Mouse (Mus musculus): ENCODE results near the gene Anapc2. TPM values are rescaled to one million over a fixed set of nuclear protein-coding genes. Genes with fewer than 3 reads are reported as not detected.

The Anapc2 gene
- polyA plus RNA-seq, 1 experiment from 2014 or later, result 141 TPM

- no peak overlapping the region for H3K9ac ChIP-seq (ENCODE audit: low read depth, low read length)
- H3K4me1 ChIP-seq (ENCODE audit: control insufficient read depth, insufficient read depth, low read length), result peaks cover 9% of the 10 kb centered on the region
- H3K27me3 ChIP-seq (ENCODE audit: control insufficient read depth, insufficient read depth, low read depth, low read length), result no peaks in the 10 kb centered on the region; the same call in 1 of the 2 replicates
- H3K4me3 ChIP-seq (ENCODE audit: low read depth, low read length), result no peak overlapping the region
- no peak overlapping the region for H3K4me2 ChIP-seq (ENCODE audit: low read length)
- H3K36me3 ChIP-seq (ENCODE audit: control insufficient read depth, insufficient read depth, low read length), result no peaks in the 10 kb centered on the region
- 72% methylated on average over 6 of the region's 6 CpGs for WGBS
- no peak for ATAC-seq
- H3K9me3 ChIP-seq (replicated peaks; ENCODE audit: control insufficient read depth, low read length, poor library complexity, severe bottlenecking), result no peaks in the 10 kb centered on the region
- no peak overlapping the region for H3K27ac ChIP-seq (ENCODE audit: low read length)
These were observed 43.2 kb upstream of the Anapc2 start for GRCm38 (mm10) chr2:25228995-25229530.

GRCm38 (mm10) chr2:25229582-25229981 lies 42.7 kb upstream of the Anapc2 start:
- Histone ChIP-seq H3K27me3 (ENCODE audit: control insufficient read depth, insufficient read depth, low read depth, low read length) (peaks cover under 1% of the 10 kb centered on the region; the same call in 1 of the 2 replicates), H3K4me1 (ENCODE audit: control insufficient read depth, insufficient read depth, low read length) (peaks cover 9% of the 10 kb centered on the region), H3K4me2 (ENCODE audit: low read length) (no peak overlapping the region), H3K36me3 (ENCODE audit: control insufficient read depth, insufficient read depth, low read length) (no peaks in the 10 kb centered on the region), H3K9me3 (replicated peaks; ENCODE audit: control insufficient read depth, low read length, poor library complexity, severe bottlenecking) (no peaks in the 10 kb centered on the region), H3K4me3 (ENCODE audit: low read depth, low read length) (no peak overlapping the region), H3K27ac (ENCODE audit: low read length) (no peak overlapping the region), H3K9ac (ENCODE audit: low read depth, low read length) (no peak overlapping the region)
- WGBS, result 83% methylated on average over 5 of the region's 5 CpGs
- no peak for ATAC-seq

- WGBS, result 88% methylated on average over 7 of the region's 7 CpGs
These were observed 41.7 kb upstream of the Anapc2 start for GRCm38 (mm10) chr2:25230581-25230980.

GRCm38 (mm10) chr2:25231038-25231437 lies 41.2 kb upstream of the Anapc2 start:
- H3K4me1 ChIP-seq (ENCODE audit: control insufficient read depth, insufficient read depth, low read length), result peaks cover 4% of the 10 kb centered on the region; the same call in 1 of the 2 replicates
- H3K27me3 ChIP-seq (ENCODE audit: control insufficient read depth, insufficient read depth, low read depth, low read length), result peaks cover 7% of the 10 kb centered on the region; the same call in 1 of the 2 replicates
- no peak overlapping the region for H3K9ac ChIP-seq (ENCODE audit: low read depth, low read length)
- H3K4me3 ChIP-seq (ENCODE audit: low read depth, low read length), result no peak overlapping the region
- no peak overlapping the region for H3K27ac ChIP-seq (ENCODE audit: low read length)
- H3K36me3 ChIP-seq (ENCODE audit: control insufficient read depth, insufficient read depth, low read length), result no peaks in the 10 kb centered on the region
- no peak overlapping the region for H3K4me2 ChIP-seq (ENCODE audit: low read length)
- 57% methylated on average over 12 of the region's 12 CpGs for WGBS
- no peaks in the 10 kb centered on the region for H3K9me3 ChIP-seq (replicated peaks; ENCODE audit: control insufficient read depth, low read length, poor library complexity, severe bottlenecking)
- no peak for ATAC-seq

More at GRCm38 (mm10) chr2:25230581-25230980, 41.7 kb upstream of the Anapc2 start:
- no peak overlapping the region for H3K4me2 ChIP-seq (ENCODE audit: low read length)
- H3K4me1 ChIP-seq (ENCODE audit: control insufficient read depth, insufficient read depth, low read length), result peaks cover 6% of the 10 kb centered on the region
- H3K27ac ChIP-seq (ENCODE audit: low read length), result no peak overlapping the region
- H3K4me3 ChIP-seq (ENCODE audit: low read depth, low read length), result no peak overlapping the region
- H3K9me3 ChIP-seq (replicated peaks; ENCODE audit: control insufficient read depth, low read length, poor library complexity, severe bottlenecking), result no peaks in the 10 kb centered on the region
- no peaks in the 10 kb centered on the region for H3K36me3 ChIP-seq (ENCODE audit: control insufficient read depth, insufficient read depth, low read length)
- ATAC-seq, result no peak
- peaks cover 7% of the 10 kb centered on the region; the same call in 1 of the 2 replicates for H3K27me3 ChIP-seq (ENCODE audit: control insufficient read depth, insufficient read depth, low read depth, low read length)
- no peak overlapping the region for H3K9ac ChIP-seq (ENCODE audit: low read depth, low read length)

- H3K4me2 ChIP-seq (ENCODE audit: low read length), result no peak overlapping the region
- H3K36me3 ChIP-seq (ENCODE audit: control insufficient read depth, insufficient read depth, low read length), result no peaks in the 10 kb centered on the region
- H3K9me3 ChIP-seq (replicated peaks; ENCODE audit: control insufficient read depth, low read length, poor library complexity, severe bottlenecking), result no peaks in the 10 kb centered on the region
- ATAC-seq, result no peak
- H3K27me3 ChIP-seq (ENCODE audit: control insufficient read depth, insufficient read depth, low read depth, low read length), result peaks cover 7% of the 10 kb centered on the region; the same call in 1 of the 2 replicates
- H3K27ac ChIP-seq (ENCODE audit: low read length), result no peak overlapping the region
- 76% methylated on average over 4 of the region's 4 CpGs for WGBS
- H3K4me1 ChIP-seq (ENCODE audit: control insufficient read depth, insufficient read depth, low read length), result peaks cover 4% of the 10 kb centered on the region; the same call in 1 of the 2 replicates
- H3K4me3 ChIP-seq (ENCODE audit: low read depth, low read length), result no peak overlapping the region
- no peak overlapping the region for H3K9ac ChIP-seq (ENCODE audit: low read depth, low read length)
These were observed 38.9 kb upstream of the Anapc2 start for GRCm38 (mm10) chr2:25233421-25233820.

GRCm38 (mm10) chr2:25234050-25234449 lies 38.2 kb upstream of the Anapc2 start, which contains the start of gene Slc34a3:
Gene Slc34a3 (minus strand): TSS chr2:25234364.
- 90% methylated on average over 3 of the region's 3 CpGs for WGBS
- no peaks in the 10 kb centered on the region; the same call in 1 of the 2 replicates for H3K4me1 ChIP-seq (ENCODE audit: control insufficient read depth, insufficient read depth, low read length)
- H3K27me3 ChIP-seq (ENCODE audit: control insufficient read depth, insufficient read depth, low read depth, low read length), result peaks cover 7% of the 10 kb centered on the region; the same call in 1 of the 2 replicates
- H3K9ac ChIP-seq (ENCODE audit: low read depth, low read length), result no peak within 1 kb of the TSS
- no peaks in the 10 kb centered on the region for H3K36me3 ChIP-seq (ENCODE audit: control insufficient read depth, insufficient read depth, low read length)
- no peak within 1 kb of the TSS for H3K4me3 ChIP-seq (ENCODE audit: low read depth, low read length)
- H3K4me2 ChIP-seq (ENCODE audit: low read length), result no peak within 1 kb of the TSS
- H3K9me3 ChIP-seq (replicated peaks; ENCODE audit: control insufficient read depth, low read length, poor library complexity, severe bottlenecking), result no peaks in the 10 kb centered on the region
- no peak for ATAC-seq
- no peak within 1 kb of the TSS for H3K27ac ChIP-seq (ENCODE audit: low read length)

GRCm38 (mm10) chr2:25234551-25235220 lies 37.6 kb upstream of the Anapc2 start:
- peaks cover 7% of the 10 kb centered on the region; the same call in 1 of the 2 replicates for H3K27me3 ChIP-seq (ENCODE audit: control insufficient read depth, insufficient read depth, low read depth, low read length)
- 77% methylated on average over 5 of the region's 5 CpGs for WGBS

GRCm38 (mm10) chr2:25236614-25237013 lies 35.7 kb upstream of the Anapc2 start, which contains the start of gene Rnf224:
Gene Rnf224 (minus strand): TSS chr2:25236787.
- Histone ChIP-seq H3K27me3 (ENCODE audit: control insufficient read depth, insufficient read depth, low read depth, low read length) (peaks cover 7% of the 10 kb centered on the region; the same call in 1 of the 2 replicates), H3K4me3 (ENCODE audit: low read depth, low read length) (no peak within 1 kb of the TSS), H3K9ac (ENCODE audit: low read depth, low read length) (no peak within 1 kb of the TSS), H3K27ac (ENCODE audit: low read length) (no peak within 1 kb of the TSS), H3K4me1 (ENCODE audit: control insufficient read depth, insufficient read depth, low read length) (peaks cover 9% of the 10 kb centered on the region; the same call in 1 of the 2 replicates), H3K9me3 (replicated peaks; ENCODE audit: control insufficient read depth, low read length, poor library complexity, severe bottlenecking) (no peaks in the 10 kb centered on the region), H3K4me2 (ENCODE audit: low read length) (no peak within 1 kb of the TSS), H3K36me3 (ENCODE audit: control insufficient read depth, insufficient read depth, low read length) (no peaks in the 10 kb centered on the region)
- no peak for ATAC-seq
- 46% methylated on average over 8 of the region's 8 CpGs for WGBS

More at GRCm38 (mm10) chr2:25234551-25235220, 37.6 kb upstream of the Anapc2 start:
- Histone ChIP-seq H3K9ac (ENCODE audit: low read depth, low read length) (no peak overlapping the region), H3K9me3 (replicated peaks; ENCODE audit: control insufficient read depth, low read length, poor library complexity, severe bottlenecking) (no peaks in the 10 kb centered on the region), H3K36me3 (ENCODE audit: control insufficient read depth, insufficient read depth, low read length) (no peaks in the 10 kb centered on the region), H3K4me3 (ENCODE audit: low read depth, low read length) (no peak overlapping the region), H3K27ac (ENCODE audit: low read length) (no peak overlapping the region), H3K4me2 (ENCODE audit: low read length) (no peak overlapping the region), H3K4me1 (ENCODE audit: control insufficient read depth, insufficient read depth, low read length) (no peaks in the 10 kb centered on the region)
- no peak for ATAC-seq

- Histone ChIP-seq H3K27me3 (ENCODE audit: control insufficient read depth, insufficient read depth, low read depth, low read length) (peaks cover 7% of the 10 kb centered on the region; the same call in 1 of the 2 replicates), H3K36me3 (ENCODE audit: control insufficient read depth, insufficient read depth, low read length) (no peaks in the 10 kb centered on the region), H3K4me2 (ENCODE audit: low read length) (no peak overlapping the region), H3K4me3 (ENCODE audit: low read depth, low read length) (no peak overlapping the region), H3K9ac (ENCODE audit: low read depth, low read length) (no peak overlapping the region), H3K9me3 (replicated peaks; ENCODE audit: control insufficient read depth, low read length, poor library complexity, severe bottlenecking) (no peaks in the 10 kb centered on the region), H3K27ac (ENCODE audit: low read length) (no peak overlapping the region), H3K4me1 (ENCODE audit: control insufficient read depth, insufficient read depth, low read length) (peaks cover 11% of the 10 kb centered on the region; the same call in 1 of the 2 replicates)
- ATAC-seq, result no peak
- WGBS, result 73% methylated on average over 4 of the region's 4 CpGs
These were observed 34.8 kb upstream of the Anapc2 start for GRCm38 (mm10) chr2:25237522-25237921.

Data from midbrain, embryonic 16.5 days (tissue).